Mouse (Mus musculus) liver, embryonic 14.5 days (tissue): ENCODE results near the gene Sh3d21. TPM values are rescaled to one million over a fixed set of nuclear protein-coding genes. Genes with fewer than 3 reads are reported as not detected.
A peak's percentile ranks its signal among the peaks of the same experiment; 100 is the strongest.

Experiments used
- ATAC-seq: fragments of 200-750 bp; cut with Nextera tagmentation; 2 replicates; pipeline ENCODE4 v1.8.0; 2017; ENCODE audit warnings: moderate number of reproducible peaks, mild to moderate bottlenecking, moderate library complexity; ENCODE audit not compliant: insufficient read depth
- DNase-seq, 3 experiments: peaks; one replicate each; pipeline ENCODE4 v3.0.0-alpha.2; 2012 to 2013; ENCODE audit warnings: low read depth in 3 of 3, low spot score in 3 of 3
- H3K27ac ChIP-seq: fragments of 300-500 bp; sonication (generic); 2 replicates; pipeline ENCODE4 v1.5.1; 2014; ENCODE audit warnings: moderate library complexity, mild to moderate bottlenecking, control low read depth, inconsistent platforms
- H3K27me3 ChIP-seq: fragments of 300-500 bp; sonication (generic); 2 replicates; pipeline ENCODE4 v1.6.1; 2014; ENCODE audit warnings: mild to moderate bottlenecking, low read length, moderate library complexity; ENCODE audit not compliant: control insufficient read depth, insufficient read depth
- H3K36me3 ChIP-seq: fragments of 300-500 bp; sonication (generic); replicated peaks from 2 replicates; pipeline ENCODE4 v1.6.1; 2014; ENCODE audit warnings: low read depth; ENCODE audit not compliant: control insufficient read depth, insufficient read depth
- H3K4me1 ChIP-seq, 2 experiments: fragments of 200-500 bp in 1 of 2; fragments of 300-500 bp in 1 of 2; sonication (generic) in 1 of 2; replicated peaks; 2 replicates each; pipeline ENCODE4 v1.6.1; 2012 to 2014; ENCODE audit warnings: antibody characterized with exemption in 1 of 2, inconsistent platforms in 1 of 2, low read length in 1 of 2; ENCODE audit not compliant: control insufficient read depth in 2 of 2, insufficient read depth in 2 of 2
- H3K4me2 ChIP-seq: fragments of 300-500 bp; sonication (generic); 2 replicates; pipeline ENCODE4 v1.6.1; 2014; ENCODE audit warnings: low read depth, mild to moderate bottlenecking, control low read depth, moderate library complexity
- H3K4me3 ChIP-seq, 2 experiments: fragments of 200-500 bp in 1 of 2; fragments of 300-500 bp in 1 of 2; sonication (generic) in 1 of 2; 2 replicates each; pipeline ENCODE4 v1.5.1; 2012 to 2014; ENCODE audit warnings: low read depth in 2 of 2, low read length in 2 of 2, mild to moderate bottlenecking in 2 of 2, control low read depth in 1 of 2, inconsistent platforms in 1 of 2, moderate library complexity in 1 of 2; ENCODE audit not compliant: insufficient read depth in 1 of 2
- H3K9ac ChIP-seq: fragments of 300-500 bp; sonication (generic); replicated peaks from 2 replicates; pipeline ENCODE4 v1.6.1; 2014; ENCODE audit warnings: mild to moderate bottlenecking, control low read depth, moderate library complexity
- H3K9me3 ChIP-seq: fragments of 300-500 bp; sonication (generic); 2 replicates; pipeline ENCODE4 v1.6.1; 2016; ENCODE audit warnings: low read length, mixed read lengths; ENCODE audit not compliant: control insufficient read depth
- CTCF ChIP-seq: IDR thresholded peaks from 2 replicates; pipeline ENCODE4 v1.5.1; 2016; ENCODE audit warnings: antibody characterized with exemption, low read depth, control low read depth
- EP300 ChIP-seq: IDR thresholded peaks from 2 replicates; pipeline ENCODE4 v1.6.1; 2016; ENCODE audit warnings: antibody characterized with exemption, low read depth
- WGBS: fragments of 180-500 bp; shearing (Covaris S2); extraction: QIAGEN DNeasy Blood & Tissue Kit; methylation state at CpG from one replicate; pipeline ENCODE4 v1.1.7; 2014; ENCODE audit not compliant: insufficient replicate concordance; 5-methylcytosine and 5-hydroxymethylcytosine counted together
- polyA plus RNA-seq, 2 experiments: library from polyadenylated mRNA; depleted of rRNA in 1 of 2; stranded (reverse) in 1 of 2; unstranded in 1 of 2; fragments of >200 nt; fragmentation: Nextera tagmentation in 1 of 2; extraction: Ambion mirVana in 1 of 2; gene quantifications; 2 replicates each; pipeline versions ENCODE4 v1.2.1 to v1.2.3; 2012 to 2014

Gene Sh3d21
- polyA plus RNA-seq, 2 experiments: 0.46 to 0.93 TPM

- Histone ChIP-seq H3K4me2 (peak overlapping the region; percentile 80), H3K27me3 (no peaks in the 10 kb centered on the region), H3K4me1 (peaks cover 39 to 49% of the 10 kb centered on the region in 2 experiments), H3K27ac (peak overlapping the region; percentile 89), H3K36me3 (peaks cover 15% of the 10 kb centered on the region), H3K9ac (peak overlapping the region; percentile 82), H3K9me3 (no peaks in the 10 kb centered on the region), H3K4me3 (peak overlapping the region; percentile 70 to 90)
- ATAC-seq (no peak), DNase-seq (no peak)
- TF ChIP-seq CTCF (no peak), EP300 (no peak)
- 73% methylated on average over 10 of the region's 10 CpGs for WGBS
Observed at GRCm38 (mm10) chr4:126203336-126203895, 40.1 kb upstream of the Sh3d21 start.

- Histone ChIP-seq H3K27ac (peak within 1 kb of the TSS; percentile 94), H3K4me1 (peaks cover 46 to 52% of the 10 kb centered on the region in 2 experiments), H3K27me3 (no peaks in the 10 kb centered on the region), H3K4me2 (peak within 1 kb of the TSS; percentile 97), H3K36me3 (peaks cover 21% of the 10 kb centered on the region), H3K9me3 (no peaks in the 10 kb centered on the region), H3K4me3 (peak within 1 kb of the TSS; percentile 90 to 95), H3K9ac (peak within 1 kb of the TSS; percentile 93)
- under 1% methylated on average over 72 of the region's 75 CpGs for WGBS
- ATAC-seq: peak; percentile 96
- peak; percentile 96 to 98 (median 96) for DNase-seq
- TF ChIP-seq EP300 (no peak), CTCF (no peak)
Observed at GRCm38 (mm10) chr4:126202303-126203181, 39.3 kb upstream of the Sh3d21 start, which contains the start of gene Thrap3. Gene Thrap3 (minus strand): TSS chr4:126202760.

- H3K4me3 ChIP-seq: peak overlapping the region; percentile 90 to 95
- TF ChIP-seq CTCF (peak; percentile 52; the same call in 1 of the 2 replicates), EP300 (no peak)
- WGBS: under 1% methylated on average over 28 of the region's 28 CpGs
- peak overlapping the region; percentile 94 for H3K27ac ChIP-seq
- no peaks in the 10 kb centered on the region for H3K9me3 ChIP-seq
- DNase-seq (peak; percentile 48 to 70 (median 52)), ATAC-seq (peak; percentile 1; the same call in 1 of the 2 replicates)
- H3K4me1 ChIP-seq: peaks cover 44 to 48% of the 10 kb centered on the region in 2 experiments
- peaks cover 23% of the 10 kb centered on the region for H3K36me3 ChIP-seq
- no peaks in the 10 kb centered on the region for H3K27me3 ChIP-seq
- H3K9ac ChIP-seq: peak overlapping the region; percentile 93
- peak overlapping the region; percentile 97 for H3K4me2 ChIP-seq
Observed at GRCm38 (mm10) chr4:126201514-126202302, 38.4 kb upstream of the Sh3d21 start.

- no peak for DNase-seq
- peak overlapping the region; percentile 97 for H3K4me2 ChIP-seq
- peak overlapping the region; percentile 90 to 95 for H3K4me3 ChIP-seq
- ATAC-seq: no peak
- H3K9ac ChIP-seq: peak overlapping the region; percentile 93
- H3K4me1 ChIP-seq: peaks cover 43 to 44% of the 10 kb centered on the region in 2 experiments
- no peaks in the 10 kb centered on the region for H3K27me3 ChIP-seq
- peaks cover 23% of the 10 kb centered on the region for H3K36me3 ChIP-seq
- 19% methylated on average over 2 of the region's 2 CpGs for WGBS
- TF ChIP-seq CTCF: no peak
- no peak for TF ChIP-seq EP300
- H3K27ac ChIP-seq: peak overlapping the region; percentile 94
- no peaks in the 10 kb centered on the region for H3K9me3 ChIP-seq
Observed at GRCm38 (mm10) chr4:126200656-126201055, 37.4 kb upstream of the Sh3d21 start.
